Mouse (Mus musculus) ES-E14 (cell line): ENCODE measurements around the gene Atp2b4.

Source experiments
- CHD2 ChIP-seq: IDR thresholded peaks from 2 replicates; pipeline ENCODE4 v1.6.1; 2014; ENCODE audit warnings: mild to moderate bottlenecking, low read depth, low read length, inconsistent platforms
- HCFC1 ChIP-seq: IDR thresholded peaks from 2 replicates; pipeline ENCODE4 v1.6.1; 2012; ENCODE audit warnings: low read length, inconsistent platforms, borderline replicate concordance; ENCODE audit not compliant: insufficient read depth
- MAFK ChIP-seq: IDR thresholded peaks from 2 replicates; pipeline ENCODE4 v1.6.1; 2014; ENCODE audit warnings: mild to moderate bottlenecking, low read depth, low read length, inconsistent platforms; ENCODE audit not compliant: insufficient read depth
- ZC3H11A ChIP-seq: IDR thresholded peaks from 2 replicates; pipeline ENCODE4 v1.6.1; 2012; ENCODE audit warnings: low read depth, mild to moderate bottlenecking, inconsistent platforms, low read length, borderline replicate concordance
- ZNF384 ChIP-seq: IDR thresholded peaks from 2 replicates; pipeline ENCODE4 v1.6.1; 2012; ENCODE audit warnings: low read depth, low read length, inconsistent platforms

GRCm38 (mm10) chr1:133797979-133798820, 2.6 kb downstream of the Atp2b4 start:
- TF ChIP-seq HCFC1 (no peak), CHD2 (no peak), MAFK (no peak), ZC3H11A (no peak), ZNF384 (no peak)
